Mouse (Mus musculus) midbrain, embryonic 11.5 days (tissue): ENCODE data around the gene Nectin4. TPM values are rescaled to one million over a fixed set of nuclear protein-coding genes. Genes with fewer than 3 reads are reported as not detected.

ENCODE experiments used
- ATAC-seq: fragments of 200-750 bp; cut with Nextera tagmentation; 2 replicates; pipeline ENCODE4 v1.8.0; 2017; ENCODE audit warnings: moderate TSS enrichment, moderate library complexity; ENCODE audit not compliant: low FRiP score
- DNase-seq: peaks from one replicate; pipeline ENCODE4 v3.0.0; 2015; ENCODE audit warnings: low spot score; ENCODE audit errors: missing footprints
- H3K27ac ChIP-seq: fragments of 300-500 bp; sonication (generic); 2 replicates; pipeline ENCODE4 v1.5.1; 2014; ENCODE audit warnings: low read depth, low read length
- H3K27me3 ChIP-seq: fragments of 300-500 bp; sonication (generic); 2 replicates; pipeline ENCODE4 v1.6.1; 2014; ENCODE audit warnings: mild to moderate bottlenecking, low read length, moderate library complexity, mixed read lengths; ENCODE audit not compliant: control insufficient read depth, insufficient read depth
- H3K36me3 ChIP-seq: fragments of 300-500 bp; sonication (generic); 2 replicates; pipeline ENCODE4 v1.6.1; 2014; ENCODE audit warnings: mild to moderate bottlenecking, low read length, moderate library complexity, mixed read lengths; ENCODE audit not compliant: control insufficient read depth, insufficient read depth
- H3K4me1 ChIP-seq: fragments of 300-500 bp; sonication (generic); 2 replicates; pipeline ENCODE4 v1.6.1; 2014; ENCODE audit warnings: low read length; ENCODE audit not compliant: control insufficient read depth, insufficient read depth
- H3K4me2 ChIP-seq: fragments of 300-500 bp; sonication (generic); 2 replicates; pipeline ENCODE4 v1.6.1; 2014; ENCODE audit warnings: mild to moderate bottlenecking, moderate library complexity
- H3K4me3 ChIP-seq: fragments of 300-500 bp; sonication (generic); 2 replicates; pipeline ENCODE4 v1.5.1; 2014; ENCODE audit warnings: low read depth, low read length
- H3K9ac ChIP-seq: fragments of 300-500 bp; sonication (generic); 2 replicates; pipeline ENCODE4 v1.6.1; 2014; ENCODE audit warnings: low read length
- H3K9me3 ChIP-seq: fragments of 300-500 bp; sonication (generic); 2 replicates; pipeline ENCODE4 v1.6.1; 2016; ENCODE audit warnings: low read length; ENCODE audit not compliant: control insufficient read depth
- WGBS: fragments of 180-500 bp; shearing (Covaris S2); extraction: QIAGEN DNeasy Blood & Tissue Kit; methylation state at CpG from one replicate; pipeline ENCODE4 v1.1.7; 2014; 5-methylcytosine and 5-hydroxymethylcytosine counted together
- polyA plus RNA-seq: library from polyadenylated mRNA; unstranded; fragments of >200 nt; fragmentation: Nextera tagmentation; extraction: Ambion mirVana; gene quantifications from 2 replicates; pipeline ENCODE4 v1.2.1, GENCODE M21; 2014

Gene Nectin4
- polyA plus RNA-seq, 1 experiment from 2014 or later = 0.49 TPM

GRCm38 (mm10) chr1:171388376-171389102 is 18.6 kb downstream of the Nectin4 start, which contains the start of gene Arhgap30:
TSS of gene Arhgap30 (plus strand) at chr1:171388954.
- H3K36me3 ChIP-seq = no peaks in the 10 kb centered on the region
- H3K4me1 ChIP-seq = no peaks in the 10 kb centered on the region
- DNase-seq (no peak), ATAC-seq (no peak)
- H3K27me3 ChIP-seq = peaks cover 2% of the 10 kb centered on the region; the same call in 1 of the 2 replicates
- no peak within 1 kb of the TSS for H3K4me2 ChIP-seq
- WGBS = 85% methylated on average over 15 of the region's 15 CpGs
- H3K9me3 ChIP-seq = no peaks in the 10 kb centered on the region
- H3K9ac ChIP-seq = no peak within 1 kb of the TSS
- no peak within 1 kb of the TSS for H3K4me3 ChIP-seq
- no peak within 1 kb of the TSS for H3K27ac ChIP-seq

DNA sequence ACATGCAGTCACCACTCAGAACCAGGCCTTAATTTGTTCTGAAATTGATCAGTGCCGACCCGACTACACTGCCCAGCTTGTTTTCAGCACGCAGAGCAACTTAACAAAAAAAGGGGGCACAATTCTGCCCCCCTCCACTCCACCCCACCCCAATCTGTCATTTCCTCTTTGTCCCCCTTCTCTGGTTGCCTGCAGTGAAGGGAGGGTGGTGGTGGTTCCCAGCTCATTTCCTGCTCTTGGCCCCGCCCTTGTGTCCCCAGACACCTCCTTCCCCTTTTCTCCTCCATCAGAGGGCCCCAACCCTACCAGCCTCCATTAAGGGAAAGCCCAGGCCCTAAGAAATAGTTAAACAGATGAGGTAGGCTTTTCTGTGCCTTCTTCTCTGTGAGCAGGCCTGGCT is 20.2 kb downstream of the Nectin4 start:
- Histone ChIP-seq H3K27me3 (peaks cover 2% of the 10 kb centered on the region; the same call in 1 of the 2 replicates), H3K4me1 (no peaks in the 10 kb centered on the region), H3K27ac (no peak overlapping the region), H3K9me3 (no peaks in the 10 kb centered on the region), H3K36me3 (no peaks in the 10 kb centered on the region), H3K9ac (no peak overlapping the region), H3K4me2 (no peak overlapping the region), H3K4me3 (no peak overlapping the region)
- WGBS = 87% methylated on average over 4 of the region's 4 CpGs
- ATAC-seq (no peak), DNase-seq (no peak)

DNA sequence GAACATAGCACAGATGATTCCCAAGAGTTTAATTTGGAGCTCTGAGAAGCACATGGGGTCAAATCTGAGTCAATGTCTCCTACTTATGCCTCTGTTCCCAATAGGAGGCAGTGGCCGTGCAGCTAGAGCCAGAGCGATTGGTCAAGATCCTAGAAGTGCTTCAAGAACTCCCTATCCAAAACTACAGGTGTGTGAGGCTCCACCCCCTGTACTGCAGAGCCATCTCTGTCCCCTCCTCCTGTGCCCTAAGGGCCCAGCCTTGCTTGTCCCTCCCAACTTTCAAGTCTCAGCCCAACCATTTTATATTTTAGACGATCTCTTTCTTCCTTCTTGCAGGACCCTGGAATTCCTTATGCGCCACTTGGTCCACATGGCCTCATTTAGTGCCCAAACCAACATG is 31.9 kb downstream of the Nectin4 start:
- H3K4me1 ChIP-seq = no peaks in the 10 kb centered on the region
- no peaks in the 10 kb centered on the region for H3K36me3 ChIP-seq
- H3K9ac ChIP-seq = no peak overlapping the region
- no peak for ATAC-seq
- H3K9me3 ChIP-seq = no peaks in the 10 kb centered on the region
- no peaks in the 10 kb centered on the region for H3K27me3 ChIP-seq
- 84% methylated on average over 4 of the region's 4 CpGs for WGBS
- no peak overlapping the region for H3K4me3 ChIP-seq
- no peak overlapping the region for H3K4me2 ChIP-seq
- peak; percentile 10 for DNase-seq
- no peak overlapping the region for H3K27ac ChIP-seq

DNA sequence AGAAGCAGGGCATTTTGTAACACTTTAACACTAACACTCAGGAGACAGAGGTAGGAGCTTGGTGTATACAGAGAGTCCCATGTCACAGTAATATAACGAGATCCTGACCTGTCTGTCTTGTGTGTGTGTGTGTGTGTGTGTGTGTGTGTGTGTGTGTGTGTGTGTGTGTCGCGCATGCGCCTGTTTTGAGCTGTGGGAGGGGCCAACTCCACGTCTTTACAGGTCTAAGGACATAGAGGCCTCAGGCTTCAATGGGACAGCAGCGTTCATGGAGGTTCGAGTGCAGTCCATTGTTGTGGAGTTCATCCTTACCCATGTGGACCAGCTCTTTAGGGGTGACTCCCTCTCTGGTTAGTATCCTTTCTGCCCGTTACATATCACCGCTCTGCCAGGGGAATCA is 33.1 kb downstream of the Nectin4 start:
- WGBS = 87% methylated on average over 9 of the region's 9 CpGs
- Histone ChIP-seq H3K36me3 (no peaks in the 10 kb centered on the region), H3K9ac (no peak overlapping the region), H3K4me2 (no peak overlapping the region), H3K4me1 (no peaks in the 10 kb centered on the region), H3K27me3 (no peaks in the 10 kb centered on the region), H3K27ac (no peak overlapping the region), H3K4me3 (no peak overlapping the region), H3K9me3 (no peaks in the 10 kb centered on the region)
- ATAC-seq (no peak), DNase-seq (peak; percentile 10)

DNA sequence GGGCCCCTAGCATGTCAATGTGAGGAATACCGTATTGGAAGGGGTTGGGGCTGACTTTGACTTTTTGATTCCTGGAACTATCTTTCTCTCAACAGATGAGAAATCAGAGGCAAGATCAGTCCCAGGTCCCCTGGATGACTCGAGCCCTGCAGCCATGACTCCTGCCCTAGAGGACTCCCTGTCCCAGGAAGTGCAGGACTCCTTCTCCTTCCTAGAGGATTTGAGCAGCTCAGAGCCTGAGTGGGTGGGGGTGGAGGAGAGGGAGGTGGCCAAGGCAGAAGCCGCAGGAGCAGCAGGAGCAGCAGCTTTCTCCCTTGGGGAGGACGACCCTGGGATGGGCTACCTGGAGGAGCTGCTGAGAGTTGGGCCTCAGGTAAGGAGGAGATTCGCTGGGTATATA is 37.4 kb downstream of the Nectin4 start:
- Histone ChIP-seq H3K36me3 (no peaks in the 10 kb centered on the region), H3K27ac (no peak overlapping the region), H3K4me1 (no peaks in the 10 kb centered on the region; the same call in 1 of the 2 replicates), H3K4me3 (no peak overlapping the region), H3K4me2 (no peak overlapping the region), H3K27me3 (peaks cover 4% of the 10 kb centered on the region; the same call in 1 of the 2 replicates), H3K9ac (no peak overlapping the region), H3K9me3 (no peaks in the 10 kb centered on the region)
- ATAC-seq = no peak
- no peak for DNase-seq
- 70% methylated on average over 5 of the region's 5 CpGs for WGBS

DNA sequence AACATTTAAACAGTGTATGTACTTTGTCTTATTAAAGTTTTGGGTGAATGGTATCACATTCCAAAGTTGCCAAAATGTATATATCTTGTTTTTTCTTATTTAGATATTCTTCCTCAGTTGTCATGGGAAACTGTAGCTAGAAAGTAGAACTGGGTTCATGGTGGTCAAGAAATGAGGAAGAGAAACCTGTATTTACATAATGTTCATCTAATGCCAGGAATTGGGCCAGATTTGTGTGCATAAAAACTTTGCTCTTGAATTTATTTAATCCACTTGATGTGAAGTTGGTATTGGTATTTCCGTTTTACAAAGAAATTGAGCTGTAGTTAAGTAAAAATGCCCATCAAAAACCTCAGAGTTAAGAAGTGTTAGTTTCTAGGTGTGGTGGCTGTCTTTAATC is 40.3 kb downstream of the Nectin4 start:
- H3K4me2 ChIP-seq = no peak overlapping the region
- 73% methylated on average over 1 of the region's 1 CpGs for WGBS
- peaks cover 4% of the 10 kb centered on the region; the same call in 1 of the 2 replicates for H3K27me3 ChIP-seq
- DNase-seq (no peak), ATAC-seq (no peak)
- H3K4me1 ChIP-seq = peaks cover 9% of the 10 kb centered on the region; the same call in 1 of the 2 replicates
- H3K36me3 ChIP-seq = no peaks in the 10 kb centered on the region
- no peak overlapping the region for H3K4me3 ChIP-seq
- H3K27ac ChIP-seq = no peak overlapping the region
- H3K9me3 ChIP-seq = no peaks in the 10 kb centered on the region
- no peak overlapping the region for H3K9ac ChIP-seq

DNA sequence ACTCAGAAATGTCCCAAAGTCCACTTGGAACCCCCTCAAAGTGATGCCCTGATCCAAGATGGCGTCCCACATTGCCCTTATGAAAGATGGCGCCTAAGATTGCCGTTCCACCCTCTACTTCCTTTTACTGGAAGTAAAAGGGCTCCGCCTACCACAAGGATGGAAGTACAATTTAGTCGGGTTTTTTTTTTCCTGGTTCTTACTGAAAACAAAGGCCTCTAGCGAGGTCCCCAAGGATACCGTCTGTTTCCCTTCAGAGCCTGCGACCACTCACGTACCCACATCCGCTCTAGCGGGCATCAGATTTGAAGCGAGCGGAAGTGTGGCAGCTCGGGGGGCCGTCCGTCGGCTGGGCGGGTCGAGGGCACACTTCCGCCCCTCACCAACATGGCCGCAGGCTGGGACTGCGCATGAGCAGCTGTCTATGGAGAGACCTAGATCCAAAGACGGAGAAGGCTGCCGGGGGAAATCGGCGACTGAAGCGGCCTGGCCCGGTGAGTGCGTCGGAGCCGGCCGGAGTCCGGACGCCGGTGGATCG is 41.1 kb downstream of the Nectin4 start, which contains the start of gene Usf1:
TSS of gene Usf1 (plus strand) at position 367 of the 538 bp plus-strand sequence.
- Histone ChIP-seq H3K4me1 (peaks cover 9% of the 10 kb centered on the region; the same call in 1 of the 2 replicates), H3K4me2 (peak within 1 kb of the TSS; percentile 40), H3K9me3 (no peaks in the 10 kb centered on the region), H3K27ac (peak within 1 kb of the TSS; percentile 74), H3K9ac (peak within 1 kb of the TSS; percentile 93), H3K36me3 (peaks cover 5% of the 10 kb centered on the region), H3K27me3 (peaks cover 4% of the 10 kb centered on the region; the same call in 1 of the 2 replicates), H3K4me3 (peak within 1 kb of the TSS; percentile 93)
- ATAC-seq (peak; percentile 98), DNase-seq (peak; percentile 99)
- under 1% methylated on average over 36 of the region's 36 CpGs for WGBS

- H3K4me3 ChIP-seq = peak overlapping the region; percentile 93
- H3K9me3 ChIP-seq = no peaks in the 10 kb centered on the region
- under 1% methylated on average over 38 of the region's 39 CpGs for WGBS
- peaks cover 9% of the 10 kb centered on the region for H3K36me3 ChIP-seq
- H3K4me1 ChIP-seq = peaks cover 9% of the 10 kb centered on the region; the same call in 1 of the 2 replicates
- peak overlapping the region; percentile 93 for H3K9ac ChIP-seq
- ATAC-seq = peak; percentile 81
- DNase-seq = peak; percentile 95
- peaks cover 4% of the 10 kb centered on the region; the same call in 1 of the 2 replicates for H3K27me3 ChIP-seq
- H3K27ac ChIP-seq = peak overlapping the region; percentile 74
- peak overlapping the region; percentile 40 for H3K4me2 ChIP-seq
Observed at GRCm38 (mm10) chr1:171411492-171411941, 41.6 kb downstream of the Nectin4 start.

- peak; percentile 94 for DNase-seq
- H3K27me3 ChIP-seq = peaks cover 4% of the 10 kb centered on the region; the same call in 1 of the 2 replicates
- peak; percentile 57 for ATAC-seq
- peaks cover 14% of the 10 kb centered on the region for H3K36me3 ChIP-seq
- peak overlapping the region; percentile 74 for H3K27ac ChIP-seq
- no peaks in the 10 kb centered on the region for H3K9me3 ChIP-seq
- H3K9ac ChIP-seq = peak overlapping the region; percentile 93
- 2% methylated on average over 20 of the region's 20 CpGs for WGBS
- peak overlapping the region; percentile 40 for H3K4me2 ChIP-seq
- peak overlapping the region; percentile 93 for H3K4me3 ChIP-seq
- peaks cover 9% of the 10 kb centered on the region; the same call in 1 of the 2 replicates for H3K4me1 ChIP-seq
Observed at GRCm38 (mm10) chr1:171412001-171412441, 42.1 kb downstream of the Nectin4 start.
